Mouse (Mus musculus) pancreas, adult 10 weeks (tissue): ENCODE measurements around the gene R3hdm2. TPM values are rescaled to one million over a fixed set of nuclear protein-coding genes. Genes with fewer than 3 reads are reported as not detected.

ENCODE experiments used
- polyA plus RNA-seq: library from polyadenylated mRNA; stranded (reverse); fragments of 350-450 nt; fragmentation: Illumina TruSeq; extraction: RNeasy Lipid Tissue Mini Kit (QIAGEN cat#74804); gene quantifications from one replicate; pipeline ENCODE4 v1.2.3, GENCODE M21; 2015; ENCODE audit warnings: low read depth, low replicate concordance; ENCODE audit not compliant: insufficient read depth

The R3hdm2 gene
- 28.0 TPM for polyA plus RNA-seq

DNA sequence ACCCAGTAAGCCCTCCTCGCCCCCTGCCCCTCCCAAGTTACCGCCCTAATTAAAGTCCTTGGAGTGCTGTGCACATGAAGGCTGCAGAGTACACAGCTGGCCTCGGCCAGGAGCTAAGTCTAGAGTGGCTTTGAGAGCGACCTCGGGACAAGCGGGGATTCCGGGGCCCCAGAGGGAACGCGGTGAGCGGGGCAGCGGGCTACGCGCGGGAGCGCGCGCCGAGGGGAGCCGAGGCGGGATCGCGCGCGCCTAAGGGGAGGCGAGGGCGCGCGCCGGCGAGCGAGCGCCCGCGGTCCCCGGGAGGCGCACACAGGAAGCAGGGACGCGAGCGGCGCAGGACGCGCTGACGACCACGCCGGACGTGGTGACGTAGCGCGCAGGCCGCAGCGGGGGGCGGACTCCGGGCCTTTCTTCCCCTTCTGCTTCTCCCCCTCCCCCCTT is at the start of gene R3hdm2:
Gene R3hdm2 (plus strand): TSS at position 77 of the 441 bp plus-strand sequence.

DNA sequence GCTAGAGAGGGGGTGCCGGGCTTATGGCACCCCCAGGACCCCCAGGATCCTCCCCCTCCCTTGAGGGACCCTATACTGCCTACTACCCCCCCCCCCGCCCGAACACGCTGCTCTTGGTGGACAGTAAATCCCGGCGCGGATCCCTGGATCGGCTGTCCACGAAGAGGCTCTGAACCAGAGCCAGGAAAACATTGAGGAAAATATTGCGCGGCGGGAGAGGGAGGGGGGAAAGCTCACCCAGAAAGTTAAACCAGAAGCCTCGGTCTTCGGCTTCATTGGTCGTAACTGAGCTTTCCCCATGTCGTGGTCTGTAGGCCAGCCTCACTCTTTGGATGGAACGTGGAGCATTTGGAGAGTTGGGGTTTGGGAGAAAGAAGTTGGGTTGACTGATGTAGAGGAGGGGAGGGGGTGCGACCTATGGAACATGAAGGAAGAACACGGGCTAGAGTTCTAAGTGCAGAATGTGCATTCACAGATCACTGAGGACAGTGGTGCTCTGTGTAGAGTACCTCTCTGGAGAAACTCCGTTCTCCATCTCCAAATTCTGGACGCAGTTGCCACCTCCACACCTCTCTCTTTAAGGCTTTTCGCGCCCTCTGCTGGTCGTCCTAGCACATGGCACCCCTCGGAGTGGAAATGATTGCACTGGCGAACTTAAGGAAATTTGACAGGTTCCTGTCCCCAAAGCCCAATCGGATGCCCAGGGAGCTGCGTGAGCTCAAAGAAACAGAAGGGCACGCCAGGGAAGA is 38.1 kb upstream of the R3hdm2 start, which contains the start of gene Gli1:
Gene Gli1 (minus strand): TSS at position 84 of the 749 bp plus-strand sequence.

DNA sequence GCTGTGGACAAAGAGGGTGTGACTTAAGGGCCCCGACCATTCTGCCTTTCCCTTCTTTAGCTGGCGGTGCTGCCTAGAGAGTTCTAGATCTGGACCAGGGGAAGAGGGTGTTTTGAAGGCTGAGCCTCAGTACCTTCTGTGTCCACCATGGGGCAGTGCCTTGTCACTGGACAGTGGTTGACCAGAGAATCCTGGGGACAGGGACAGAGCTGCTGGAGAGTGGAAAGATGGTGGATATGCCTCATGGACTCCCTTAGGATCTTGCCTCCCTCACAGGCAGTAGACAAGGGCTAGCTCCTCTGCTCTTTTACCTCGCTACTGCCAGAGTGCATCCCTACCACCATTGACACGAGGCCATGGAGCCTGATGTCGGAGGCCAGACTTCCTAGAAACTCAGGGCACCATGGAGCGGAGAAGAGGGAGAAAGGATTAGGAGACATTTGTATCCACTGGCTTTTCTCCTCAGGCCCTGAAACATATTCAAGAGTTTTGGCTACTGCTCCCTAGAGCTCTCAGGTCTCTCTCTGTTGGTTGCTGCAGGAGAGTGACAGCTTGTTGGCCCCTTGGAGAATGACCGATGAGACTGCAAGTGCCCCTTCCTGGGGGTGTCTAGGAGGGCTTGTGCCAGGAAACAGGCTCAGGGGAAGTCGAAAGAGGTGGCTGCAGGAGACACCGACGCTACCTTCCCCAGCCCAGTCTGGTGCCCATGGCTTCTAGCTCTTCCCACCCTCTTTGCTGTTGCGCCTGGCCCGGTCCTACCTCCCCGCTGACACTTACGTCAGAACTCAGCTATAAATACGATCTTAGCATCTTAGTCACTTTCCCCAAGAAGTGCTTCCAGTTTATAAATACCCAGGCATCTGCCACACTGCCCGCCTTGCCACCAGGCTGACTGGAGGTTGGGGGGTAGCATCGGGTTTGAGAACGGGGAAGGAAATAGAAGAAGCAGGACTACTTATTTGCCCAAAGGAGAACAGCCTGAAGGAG is 25.9 kb upstream of the R3hdm2 start, which contains the start of gene Inhbe:
Gene Inhbe (minus strand): TSS at position 503 of the 987 bp plus-strand sequence.

DNA sequence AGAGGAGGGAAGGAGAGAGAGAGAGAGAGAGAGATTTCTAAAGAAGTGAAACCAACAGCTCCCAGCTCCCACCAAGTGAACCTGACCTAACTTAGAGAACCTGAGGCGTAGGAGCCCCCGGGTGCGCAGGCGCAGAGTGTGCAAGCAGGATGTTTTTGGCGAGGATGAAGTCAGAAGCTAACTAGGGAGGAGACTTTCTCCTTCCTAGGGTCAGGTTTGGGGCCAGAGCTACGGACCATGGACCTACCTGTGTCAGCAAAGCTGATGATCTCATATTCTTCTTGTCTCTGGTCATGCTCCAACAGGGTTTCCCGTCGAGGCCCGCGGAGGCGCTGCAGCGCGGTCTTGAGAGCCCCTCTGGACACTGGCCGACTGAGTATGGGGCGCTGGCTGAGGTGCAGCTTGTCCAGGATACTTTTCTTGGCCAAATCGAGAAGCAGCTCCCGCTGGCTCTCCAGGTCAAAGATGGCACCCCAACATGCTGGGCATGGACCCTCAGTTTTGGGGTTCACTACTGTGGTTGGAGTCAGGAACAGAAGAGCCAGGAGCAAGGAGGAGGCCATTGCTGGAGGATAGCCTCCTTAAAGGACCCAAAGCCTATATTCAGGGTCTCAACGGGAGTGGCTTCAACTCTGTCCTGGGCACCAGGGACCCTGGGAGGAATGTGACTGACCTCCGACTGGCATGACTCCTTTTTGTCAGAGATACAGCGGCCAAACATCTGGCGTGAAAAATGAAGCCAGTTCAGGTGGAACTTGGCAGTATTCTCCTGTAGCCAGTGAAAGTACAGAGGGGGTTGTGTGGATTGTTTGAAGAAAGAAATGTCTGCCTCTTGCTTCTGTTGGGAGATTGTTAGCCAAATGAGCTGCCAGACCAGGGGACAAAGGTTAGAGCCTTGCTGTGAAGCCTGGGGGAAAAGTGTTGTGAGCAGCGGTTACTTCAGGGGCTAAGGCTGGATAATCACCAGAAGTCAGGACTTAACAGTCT is 10.0 kb upstream of the R3hdm2 start, which contains the start of gene Inhbc:
Gene Inhbc (minus strand): TSS at position 598 of the 987 bp plus-strand sequence.

DNA sequence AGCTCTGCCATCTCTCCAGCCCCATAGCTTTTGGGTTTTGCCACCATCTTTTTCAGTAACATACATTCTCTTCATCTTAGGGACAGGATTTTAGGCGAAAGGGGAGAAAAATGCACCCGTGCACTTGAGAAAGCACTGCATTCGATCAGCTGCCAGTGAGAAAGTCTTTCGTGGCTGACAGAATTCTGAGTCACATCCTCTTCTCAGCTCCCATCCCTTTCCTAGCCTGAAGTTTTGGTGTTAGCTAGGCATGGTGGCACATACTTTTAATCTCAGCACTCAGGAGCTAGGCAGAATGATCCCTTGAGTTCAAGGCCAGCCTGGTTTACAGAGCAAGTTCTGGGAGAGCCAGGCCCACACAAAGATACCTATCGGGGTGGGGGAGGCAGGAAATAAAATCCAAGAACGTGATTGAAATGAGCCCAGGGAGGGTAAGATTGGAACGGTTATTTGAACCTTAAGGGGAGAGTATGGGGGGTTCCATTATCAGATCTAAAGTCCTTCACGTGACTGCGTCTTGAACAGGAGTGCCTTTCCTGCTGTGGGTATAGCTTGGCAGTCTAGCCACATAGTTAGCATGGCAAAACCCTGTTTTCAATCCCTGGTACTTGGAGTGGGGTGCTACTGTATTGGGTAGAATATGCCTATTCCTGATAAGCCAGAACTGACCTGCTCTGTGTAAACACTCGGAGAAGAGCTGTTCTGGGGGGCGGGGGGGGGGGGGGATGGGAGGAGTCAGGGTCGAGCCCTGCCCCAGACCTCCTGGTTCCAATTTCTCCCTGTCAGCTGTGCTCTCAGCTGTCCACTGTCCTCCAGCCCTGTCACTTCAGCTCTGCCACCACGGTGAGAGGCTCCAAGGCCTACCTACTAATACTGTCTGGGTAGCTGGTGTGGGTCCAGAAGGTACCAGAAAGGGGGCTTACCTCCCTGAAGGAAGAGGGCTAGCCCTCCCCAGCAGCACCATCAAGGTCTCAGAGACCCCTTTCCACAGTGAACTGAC is 121.1 kb downstream of the R3hdm2 start, which contains the start of gene Stac3:
Gene Stac3 (plus strand): TSS at position 793 of the 1,000 bp plus-strand sequence.

DNA sequence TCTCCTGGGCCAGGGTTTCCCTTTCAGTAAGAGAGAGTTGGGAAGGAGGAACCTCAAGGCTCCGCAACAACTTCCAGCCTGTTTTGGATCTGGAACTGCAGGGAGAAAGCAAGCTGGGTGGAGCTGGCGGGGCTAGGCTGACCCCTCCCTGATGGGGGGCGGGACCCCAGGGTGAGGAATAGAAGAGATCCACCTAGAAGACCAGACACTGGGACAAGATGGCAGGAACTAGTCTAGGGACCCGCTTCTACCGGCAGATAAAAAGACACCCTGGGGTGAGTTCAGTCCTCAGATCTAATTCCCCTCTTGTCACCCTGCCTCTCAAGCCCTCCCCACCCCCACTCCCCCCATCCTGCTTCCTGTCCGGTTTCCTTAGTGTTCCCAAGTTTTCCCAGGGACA is 134.6 kb downstream of the R3hdm2 start, which contains the start of gene Ndufa4l2:
Gene Ndufa4l2 (plus strand): TSS at position 204 of the 400 bp plus-strand sequence.

DNA sequence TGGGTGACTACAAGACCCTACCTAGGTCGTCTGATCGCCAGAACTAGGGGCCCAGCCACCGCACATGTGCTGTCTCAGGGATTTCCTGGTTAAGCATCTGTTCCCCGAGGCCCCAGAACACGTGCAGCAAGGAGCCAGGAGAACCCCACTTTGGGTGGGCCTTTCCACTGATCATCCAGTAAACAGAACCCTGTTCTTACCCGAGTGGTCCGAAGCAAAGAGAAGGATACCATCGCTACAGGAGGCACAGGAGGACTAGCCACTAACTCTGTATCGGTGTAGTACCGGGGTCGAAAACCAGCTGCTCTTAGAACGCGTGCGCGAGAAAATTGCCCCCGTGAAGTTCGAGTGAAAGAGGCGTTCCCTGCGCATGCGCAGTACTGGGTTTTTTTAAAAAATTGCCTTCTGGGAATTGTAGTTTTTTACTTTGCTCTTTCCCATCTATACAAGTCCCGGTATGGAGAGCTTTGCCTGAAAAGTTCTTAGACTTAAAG is 142.0 kb downstream of the R3hdm2 start, which contains the start of gene Shmt2:
Gene Shmt2 (minus strand): TSS at position 357 of the 494 bp plus-strand sequence.

DNA sequence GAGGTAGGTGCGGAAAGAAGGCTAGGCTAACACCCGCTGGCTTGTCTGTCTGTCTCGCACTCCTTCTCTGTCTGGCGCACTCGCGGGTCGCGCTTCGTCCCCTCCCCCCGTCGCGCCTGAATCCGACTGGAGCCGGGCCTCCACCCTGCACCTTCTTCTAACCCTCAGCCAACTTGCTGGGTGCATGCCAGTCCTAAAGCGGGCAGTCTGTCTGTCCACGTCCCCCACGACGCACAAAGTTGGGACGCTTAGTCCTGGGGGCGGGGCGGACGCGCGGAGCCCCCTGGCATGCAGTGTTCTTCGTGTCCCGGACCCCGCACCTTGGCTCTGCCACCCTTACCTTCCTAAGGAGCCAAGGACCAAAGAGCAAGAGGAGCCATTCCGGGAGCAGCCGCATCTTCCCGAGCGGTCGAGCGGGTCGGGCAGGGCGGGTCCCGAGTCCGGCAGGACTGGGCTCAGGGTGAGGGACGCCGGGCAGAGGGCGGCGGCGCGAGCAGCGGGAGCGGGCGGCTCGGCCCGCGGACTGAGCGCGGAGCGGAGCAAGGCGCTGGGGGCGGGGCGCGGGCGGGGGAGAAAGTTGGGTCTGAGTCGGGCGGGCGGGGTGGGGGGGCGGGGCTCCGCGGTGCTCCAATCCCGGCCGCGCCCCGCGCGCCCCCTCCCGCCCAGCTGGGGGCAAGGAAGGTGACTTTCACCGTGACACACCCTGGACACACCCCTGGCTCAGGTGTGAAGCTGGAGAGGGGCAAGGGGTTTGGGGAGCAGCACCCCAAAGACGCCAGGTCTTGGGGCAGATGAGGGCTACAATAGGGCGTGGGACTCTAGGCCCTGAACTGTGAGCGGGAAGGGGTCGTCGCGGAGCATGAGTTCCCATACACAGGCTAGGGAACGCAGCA is 154.2 kb downstream of the R3hdm2 start, which contains the start of gene Nxph4:
Gene Nxph4 (minus strand): TSS at position 524 of the 893 bp plus-strand sequence.

Other genes with a start within 250 kb of the R3hdm2 start
- gene B4galnt1, start 215.1 kb upstream of the R3hdm2 start, polyA plus RNA-seq: 30.8 TPM
- gene Slc26a10, start 199.7 kb upstream of the R3hdm2 start, polyA plus RNA-seq: 3.4 TPM
- 10.8 TPM for gene Arhgef25, start 190.2 kb upstream of the R3hdm2 start, polyA plus RNA-seq
- 29.3 TPM for gene Dtx3, start 184.6 kb upstream of the R3hdm2 start, polyA plus RNA-seq
- 8.2 TPM for gene Pip4k2c, start 168.7 kb upstream of the R3hdm2 start, polyA plus RNA-seq
- 1.00 TPM for gene Kif5a, start 117.0 kb upstream of the R3hdm2 start, polyA plus RNA-seq
- gene Dctn2, start 114.0 kb upstream of the R3hdm2 start, polyA plus RNA-seq: 36.2 TPM
- gene Mbd6, start 91.3 kb upstream of the R3hdm2 start, polyA plus RNA-seq: 27.9 TPM
- 53.0 TPM for gene Mars, start 68.5 kb upstream of the R3hdm2 start, polyA plus RNA-seq
- 3.8 TPM for gene Arhgap9, start 58.4 kb upstream of the R3hdm2 start, polyA plus RNA-seq
- 2.5 TPM for gene Gli1, start 38.4 kb upstream of the R3hdm2 start, polyA plus RNA-seq
- not detected for gene Inhbe, start 25.9 kb upstream of the R3hdm2 start, polyA plus RNA-seq
- gene Inhbc, start 9.9 kb upstream of the R3hdm2 start, polyA plus RNA-seq: not detected
- 1.1 TPM for gene Stac3, start 121.4 kb downstream of the R3hdm2 start, polyA plus RNA-seq
- 6.8 TPM for gene Ndufa4l2, start 134.6 kb downstream of the R3hdm2 start, polyA plus RNA-seq
- gene Shmt2, start 142.1 kb downstream of the R3hdm2 start, polyA plus RNA-seq: 42.1 TPM
- not detected for gene Nxph4, start 154.2 kb downstream of the R3hdm2 start, polyA plus RNA-seq
- gene Lrp1, start 240.8 kb downstream of the R3hdm2 start, polyA plus RNA-seq: 48.1 TPM